Mouse (Mus musculus) frontal cortex, adult (tissue): Measurements from ENCODE around the gene Fgd3.
A peak's percentile ranks its signal among the peaks of the same experiment; 100 is the strongest.

Experiments
- ATAC-seq: cut with Nextera tagmentation; 2 replicates; pipeline ENCODE4 v1.9.2; 2017; ENCODE audit warnings: mild to moderate bottlenecking, moderate library complexity, mixed read lengths; ENCODE audit not compliant: low TSS enrichment

The Fgd3 gene

DNA sequence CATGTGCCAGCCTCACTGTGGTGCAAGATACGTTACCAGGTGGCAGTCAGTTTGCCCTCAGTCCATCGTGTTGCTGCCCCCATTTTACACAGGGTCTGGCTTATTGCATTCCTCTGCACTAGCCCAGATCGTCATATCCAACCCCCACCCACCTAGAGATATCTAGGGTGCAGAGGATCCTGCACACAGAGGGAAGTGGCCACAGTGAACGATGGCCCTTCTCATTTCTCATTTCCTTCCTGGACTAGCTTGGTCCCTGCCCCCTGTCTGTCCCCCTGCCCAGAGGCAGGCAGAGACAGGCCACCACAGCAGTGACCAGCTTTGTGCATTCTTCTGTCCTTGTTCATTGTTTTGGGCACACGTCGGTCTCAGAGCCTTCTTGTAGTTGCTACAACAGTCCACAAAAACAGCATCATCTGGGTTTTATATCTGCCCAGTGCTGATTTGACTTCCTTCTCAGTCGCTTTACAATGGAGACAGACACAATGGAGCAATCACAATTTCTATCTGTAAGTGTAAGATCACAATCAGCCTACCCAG is 13.3 kb downstream of the Fgd3 start:
- peak; percentile 17; the same call in 1 of the 2 replicates for ATAC-seq

DNA sequence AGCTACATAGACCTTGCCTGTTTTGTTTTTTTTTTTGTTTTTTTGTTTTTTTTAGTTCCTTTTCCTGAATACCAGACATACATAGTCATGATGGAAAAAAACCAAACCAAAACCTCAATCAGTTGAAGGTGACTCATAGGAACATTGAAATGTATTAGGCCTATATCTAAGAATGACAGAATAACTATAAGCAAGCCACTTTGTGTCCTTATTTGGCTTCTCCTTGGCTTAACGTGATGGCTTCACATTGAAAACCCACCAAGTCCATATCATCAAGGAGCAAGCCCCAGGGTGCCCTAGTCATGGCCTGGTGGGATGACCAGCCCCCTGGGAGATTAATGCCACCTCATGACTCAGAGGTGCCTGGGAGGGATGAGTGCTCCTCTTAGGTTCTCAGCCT is 19.3 kb downstream of the Fgd3 start:
- ATAC-seq = no peak

DNA sequence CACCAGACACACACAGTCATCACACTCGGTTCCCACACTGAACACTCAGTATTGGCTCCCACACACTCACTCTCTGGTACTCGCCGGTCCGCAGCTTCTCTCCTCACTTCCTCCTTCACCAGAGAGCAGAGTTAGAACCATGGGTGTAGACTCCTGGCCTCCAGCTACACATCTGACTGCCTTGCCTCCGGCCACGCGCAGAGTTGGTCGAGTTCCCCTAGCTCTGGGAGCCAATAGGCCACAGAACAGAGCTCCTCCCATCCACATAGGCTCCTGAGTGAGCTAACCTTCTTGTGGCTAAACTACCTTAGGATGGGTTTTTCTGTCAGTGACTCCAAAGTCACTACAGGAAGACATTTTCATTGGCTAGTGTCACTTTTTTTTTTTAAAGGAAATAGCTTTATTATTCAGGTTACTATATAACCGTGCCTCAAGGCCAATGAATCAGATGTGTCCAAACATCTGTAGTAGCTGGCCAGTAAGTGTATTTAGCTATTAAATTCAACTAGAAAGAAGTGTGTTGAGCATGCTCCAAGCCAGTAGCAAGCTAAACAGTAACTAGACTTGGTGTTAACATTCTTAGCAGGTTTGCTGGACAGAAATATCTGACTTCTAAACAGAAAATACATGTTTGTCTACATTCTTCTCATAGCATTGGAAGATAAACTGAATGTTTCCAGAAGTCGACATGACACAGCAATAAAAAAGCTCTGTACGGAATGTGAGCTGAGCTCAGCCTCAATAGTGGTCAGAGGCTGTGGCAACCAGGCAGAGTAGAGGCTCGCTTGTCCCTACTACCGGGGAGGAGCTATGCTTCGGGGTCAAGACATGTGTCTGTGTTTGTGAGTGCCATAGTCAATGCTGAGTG is 21.4 kb downstream of the Fgd3 start:
- no peak; the same call in 1 of the 2 replicates for ATAC-seq

DNA sequence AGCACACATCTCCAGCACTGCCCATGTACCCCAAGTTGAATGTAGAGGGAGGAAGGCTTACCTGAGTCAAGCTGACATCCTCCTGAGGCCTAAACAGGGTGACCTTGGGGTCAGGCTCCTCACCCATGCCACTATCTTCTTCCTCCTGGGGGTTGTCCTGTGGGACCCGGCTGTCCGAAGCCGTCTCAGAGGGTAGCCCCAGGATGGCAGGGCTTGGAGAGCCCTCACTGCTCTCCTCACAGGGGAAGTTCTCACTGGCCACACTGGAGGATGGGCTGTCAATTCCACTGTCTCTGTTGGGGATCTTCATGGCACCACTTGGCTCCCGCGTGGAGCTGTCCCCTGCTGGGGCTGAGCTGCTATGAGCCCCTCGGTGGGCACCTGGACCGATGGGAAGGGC is 23.8 kb downstream of the Fgd3 start:
- ATAC-seq = no peak

DNA sequence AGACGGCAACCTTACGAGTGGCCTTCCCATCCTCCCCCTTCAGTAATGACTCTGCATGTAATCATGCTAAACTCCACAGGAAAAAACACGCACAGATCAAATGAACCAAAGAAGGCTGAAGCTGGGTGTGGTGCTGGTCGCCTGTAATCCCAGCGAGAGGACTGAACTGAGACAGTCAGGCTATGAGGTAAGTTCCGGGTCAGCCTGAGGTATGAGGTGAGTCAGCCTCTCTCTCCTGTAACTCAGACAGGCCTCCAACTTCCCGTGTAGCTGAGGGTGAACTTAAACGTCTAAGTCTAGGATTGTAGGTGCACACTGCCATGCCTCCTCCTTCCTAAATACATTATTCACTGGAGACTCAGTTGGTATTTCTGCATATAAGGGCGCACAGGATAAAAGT is 26.0 kb downstream of the Fgd3 start:
- no peak for ATAC-seq

DNA sequence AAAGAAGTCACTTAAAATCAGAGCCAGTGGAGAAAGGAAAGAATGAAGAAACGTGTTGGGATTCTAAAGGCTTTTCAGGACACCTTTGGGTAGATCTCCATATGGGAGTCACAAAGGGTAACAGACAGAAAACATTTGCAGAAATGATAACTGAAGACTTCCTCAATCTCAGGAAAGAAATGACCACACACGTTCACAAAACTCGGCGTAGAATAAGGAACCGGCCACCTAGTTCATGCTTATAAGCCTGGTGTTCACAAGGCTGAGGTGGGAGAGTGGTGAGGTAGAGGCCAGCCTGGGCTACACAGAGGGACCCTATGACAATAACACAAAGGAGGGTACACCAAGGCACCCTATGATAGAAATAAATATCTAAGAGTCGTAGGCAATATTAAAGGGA is 28.2 kb downstream of the Fgd3 start:
- no peak for ATAC-seq

DNA sequence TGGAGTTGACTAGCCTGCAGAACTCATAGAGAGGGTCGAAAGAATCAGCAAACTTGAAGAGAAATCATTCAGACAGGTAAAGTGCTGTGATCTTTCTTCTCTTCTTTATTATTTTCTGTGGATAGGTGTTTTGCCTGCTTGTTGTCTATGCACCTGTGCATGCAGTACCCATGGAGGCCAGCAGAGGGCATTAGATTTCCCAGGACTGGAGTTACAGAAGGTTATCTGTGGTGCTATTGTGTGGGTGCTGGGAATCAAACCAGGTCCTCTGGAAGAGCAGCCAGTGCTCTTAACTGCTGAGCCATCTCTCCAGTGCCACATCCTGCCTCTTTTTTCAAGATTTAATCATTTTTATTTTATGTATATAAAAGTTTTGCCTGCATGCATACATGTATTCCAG is 28.7 kb downstream of the Fgd3 start:
- ATAC-seq = no peak

DNA sequence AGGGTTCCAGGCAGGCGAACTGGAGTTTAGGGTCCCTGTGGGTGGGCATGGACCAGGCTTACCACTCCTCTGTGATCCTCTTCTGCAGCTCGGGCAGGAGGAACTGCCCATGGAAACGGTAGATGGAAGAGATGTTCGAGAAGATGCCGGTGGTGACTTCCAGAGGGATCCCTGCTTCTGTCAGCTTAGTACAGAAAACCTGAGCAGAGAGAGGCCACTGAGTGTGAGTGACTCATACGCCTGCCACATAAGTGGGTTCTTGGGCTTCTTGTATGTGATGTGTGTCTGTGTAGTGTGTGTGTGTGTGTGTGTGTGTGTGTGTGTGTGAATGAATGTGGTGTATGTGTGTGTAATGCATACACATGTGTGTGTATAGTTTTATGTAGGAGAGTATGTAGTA is 32.9 kb downstream of the Fgd3 start:
- ATAC-seq = no peak

DNA sequence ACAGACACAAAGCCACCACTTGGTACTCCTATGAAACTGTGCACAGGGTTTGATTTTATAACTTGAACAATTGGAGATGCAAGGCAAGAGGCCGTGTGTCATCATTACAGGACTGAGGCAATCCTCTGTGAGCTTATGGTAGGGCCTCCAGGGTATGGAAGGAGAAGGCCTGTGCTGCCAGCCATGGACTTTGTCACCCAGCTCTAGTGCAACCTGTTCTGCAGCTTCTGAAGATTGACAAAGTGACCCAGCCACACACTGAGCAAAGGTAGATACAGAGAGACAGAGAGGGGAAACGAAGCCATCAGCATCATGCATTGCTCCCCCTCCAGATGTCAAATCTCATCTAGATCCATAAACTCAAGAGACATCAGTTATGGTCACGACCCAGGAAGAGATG is 33.4 kb downstream of the Fgd3 start:
- ATAC-seq = no peak

DNA sequence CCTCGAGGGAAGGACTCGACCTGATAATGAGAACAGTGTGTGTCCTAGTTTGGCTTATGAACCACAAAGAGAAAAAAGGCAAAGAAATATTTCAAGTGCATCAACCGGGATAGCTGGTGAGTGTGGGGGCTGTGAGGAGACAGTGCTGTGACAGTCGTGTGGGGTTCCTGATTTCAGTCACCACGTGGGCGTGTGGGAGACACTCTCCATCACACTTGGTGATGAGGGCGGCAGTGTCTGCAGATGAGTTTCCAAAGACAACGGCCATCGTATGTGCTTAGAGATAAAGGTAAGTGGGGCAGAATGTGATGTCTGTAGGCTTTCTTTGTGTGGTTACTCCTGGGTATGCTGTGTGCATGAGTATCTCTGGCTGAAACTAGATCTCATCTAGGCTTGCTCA is 36.4 kb downstream of the Fgd3 start:
- ATAC-seq = peak; percentile 89

DNA sequence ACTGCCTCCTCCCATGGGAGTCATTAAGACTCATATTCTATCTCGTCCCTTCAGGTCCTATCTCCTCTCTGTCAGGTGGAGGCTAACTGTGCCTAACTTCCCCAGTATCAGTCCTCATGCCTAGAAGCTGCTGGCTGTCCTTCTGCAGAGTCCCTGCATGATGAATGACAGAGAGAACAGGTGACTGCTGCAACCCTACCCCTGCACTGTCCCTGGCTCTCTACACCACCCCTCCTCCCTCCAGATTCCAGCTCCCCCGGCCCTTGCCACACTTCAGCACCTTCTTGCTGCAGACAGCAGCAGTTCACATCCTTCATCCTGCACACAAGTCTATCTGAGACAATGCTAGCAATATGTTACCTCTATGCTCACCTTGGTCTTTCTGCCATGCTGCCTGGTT is 37.9 kb downstream of the Fgd3 start:
- no peak for ATAC-seq

DNA sequence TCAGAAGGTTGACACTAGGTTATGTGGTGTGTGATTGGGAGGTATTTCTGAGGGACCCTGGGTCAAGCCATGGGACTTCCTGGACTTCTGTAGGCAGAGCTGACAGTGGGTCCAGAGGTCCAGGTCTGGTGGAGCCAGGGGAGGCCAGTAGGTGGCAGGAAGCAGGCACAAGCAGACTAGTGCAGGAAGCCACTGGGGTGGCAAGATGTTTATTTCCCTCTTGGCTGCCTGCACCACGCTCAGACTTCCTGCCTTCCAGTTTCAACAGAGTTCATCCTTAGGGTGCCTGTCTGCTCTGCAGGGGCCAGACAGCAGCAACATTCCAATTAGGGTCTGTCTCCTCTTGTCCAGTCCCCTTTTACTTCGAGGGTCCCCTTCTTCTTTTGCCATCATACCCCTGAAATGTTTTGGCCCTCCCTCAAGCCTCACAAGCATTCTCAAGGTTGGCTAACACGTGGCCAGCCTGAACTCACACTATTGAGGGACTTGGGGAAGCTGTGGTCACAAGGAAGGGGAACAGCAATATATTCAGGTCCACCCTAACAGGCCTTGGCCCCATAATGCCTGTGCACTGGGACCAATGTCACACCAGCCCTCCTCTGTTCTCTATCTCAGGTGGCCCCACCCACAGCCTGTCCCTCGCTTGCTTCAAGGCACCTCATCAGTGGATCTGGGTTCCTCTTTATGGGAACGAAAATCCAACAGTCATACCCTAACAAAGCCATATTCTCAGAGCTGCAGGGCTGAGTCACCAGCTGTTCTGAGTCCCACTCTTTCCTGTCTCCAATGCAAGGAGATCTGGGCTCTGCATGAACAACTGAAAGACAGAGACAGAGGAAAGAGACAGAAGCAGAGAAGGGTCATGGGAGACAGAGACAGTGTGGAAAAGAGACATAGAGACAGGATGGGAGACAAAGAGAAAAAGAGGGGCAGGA is 48.0 kb downstream of the Fgd3 start:
- peak; percentile 95 for ATAC-seq

DNA sequence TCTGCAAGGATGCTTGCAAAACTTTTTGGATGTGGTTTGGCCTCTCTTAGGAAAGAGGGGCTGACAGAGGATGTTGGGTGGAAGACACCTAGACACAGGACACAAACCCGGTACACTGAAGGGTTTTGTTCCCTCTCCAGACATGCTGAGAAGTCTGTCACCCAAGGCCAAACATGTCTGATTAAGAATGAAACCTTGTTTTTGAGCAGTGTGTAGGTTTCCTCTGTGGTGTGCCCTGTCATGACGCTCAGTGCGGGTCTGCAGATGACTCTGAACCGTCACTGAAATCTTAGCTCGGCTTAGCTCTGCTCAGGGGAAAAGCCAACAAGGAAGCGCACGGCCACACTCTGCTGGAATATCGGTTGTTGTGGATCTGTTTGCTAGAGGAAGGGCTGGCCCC is 49.6 kb downstream of the Fgd3 start:
- no peak for ATAC-seq

DNA sequence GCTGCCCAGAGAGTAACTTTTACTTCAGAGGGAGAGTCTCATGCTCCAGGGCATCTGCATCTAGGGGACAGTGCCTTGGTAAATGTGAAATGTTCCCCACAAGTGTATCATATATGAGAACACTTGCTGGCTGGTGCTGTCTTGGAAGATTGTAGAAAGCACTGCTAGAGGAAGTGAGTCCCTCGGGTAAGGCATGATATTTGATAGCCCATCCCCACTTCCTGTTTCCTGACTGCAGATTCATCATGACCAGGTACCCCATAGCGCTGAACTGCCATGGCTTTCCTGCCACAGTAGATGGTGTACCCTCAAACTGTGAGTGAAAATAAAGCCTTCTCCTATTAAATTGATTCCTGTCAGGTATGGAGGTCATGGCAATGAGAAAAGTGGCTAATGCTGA is 52.5 kb downstream of the Fgd3 start:
- ATAC-seq = no peak

DNA sequence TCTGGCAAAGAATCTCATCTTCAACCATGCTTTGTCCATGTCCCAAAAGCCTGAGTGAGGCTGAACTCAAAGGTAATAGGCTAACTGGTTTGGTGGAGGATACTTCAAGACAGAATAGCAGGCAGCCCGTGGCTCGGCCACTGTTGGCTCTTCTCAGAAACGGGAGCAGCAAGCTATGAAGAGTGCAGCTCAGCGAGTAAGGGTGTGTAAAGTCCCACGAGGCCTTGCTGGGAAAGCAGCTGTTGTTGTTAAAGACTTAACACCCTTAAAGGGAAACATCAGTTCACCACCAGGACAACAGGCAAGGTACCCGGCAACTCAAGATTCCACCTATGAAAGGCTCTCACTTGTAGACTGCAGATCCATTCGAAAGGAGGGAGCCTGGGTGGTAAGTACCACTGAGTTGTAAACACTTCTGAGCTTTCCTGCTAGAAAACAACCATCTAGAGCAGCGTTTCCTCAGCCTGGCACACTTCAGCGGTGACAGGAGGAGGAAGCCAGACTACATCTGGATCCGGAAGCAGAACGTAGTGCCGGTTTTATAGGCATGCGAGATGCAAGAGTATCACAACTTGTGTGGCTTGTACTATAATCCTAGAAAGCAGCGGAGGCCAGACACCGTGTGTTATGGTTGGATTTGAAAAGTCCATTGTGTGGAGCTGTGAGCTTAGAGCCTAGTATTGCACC is 59.9 kb downstream of the Fgd3 start:
- no peak for ATAC-seq

DNA sequence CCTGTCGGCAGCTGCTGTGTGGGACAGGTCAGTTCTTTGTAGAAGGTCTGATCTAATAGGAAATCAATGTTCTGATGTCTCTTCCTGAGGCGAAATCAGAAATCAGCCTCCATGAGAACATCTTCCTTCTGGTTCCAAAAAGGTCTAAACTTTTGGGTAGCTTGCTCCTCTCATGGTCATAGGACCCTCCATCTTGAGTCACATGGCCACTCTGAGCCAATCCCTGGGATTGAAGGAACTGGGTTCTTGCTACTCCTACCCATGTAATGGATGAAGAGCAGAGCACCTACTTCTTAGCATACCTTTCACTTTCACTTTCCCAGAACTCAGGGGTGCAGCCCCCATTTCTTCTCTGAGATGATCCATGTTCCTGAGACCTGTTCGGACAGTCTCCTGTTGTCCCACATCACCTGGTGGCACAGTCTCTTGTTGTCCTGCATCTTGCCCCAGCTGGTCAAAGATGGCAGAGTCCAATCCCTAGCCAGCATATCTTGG is 62.2 kb downstream of the Fgd3 start:
- ATAC-seq = no peak

DNA sequence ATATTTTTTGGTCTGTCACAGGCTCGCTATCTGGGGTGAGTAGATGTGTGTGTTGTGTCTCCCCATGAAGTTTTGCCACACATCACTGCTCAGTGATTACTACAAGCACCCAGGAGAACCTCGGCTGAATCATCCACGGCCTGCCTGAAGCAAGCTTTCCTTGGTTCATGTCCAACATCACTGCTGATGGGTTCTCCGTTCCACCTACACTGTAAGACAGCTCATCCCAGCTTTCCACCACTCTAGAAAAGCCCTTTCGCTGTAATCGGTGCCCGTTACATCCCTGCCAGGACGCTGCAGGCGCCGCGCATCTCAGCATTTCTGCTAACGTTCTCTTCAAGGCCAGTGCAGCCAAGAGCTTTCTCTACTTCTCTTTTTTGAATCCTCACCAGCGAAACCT is 67.4 kb downstream of the Fgd3 start:
- peak; percentile 98 for ATAC-seq

DNA sequence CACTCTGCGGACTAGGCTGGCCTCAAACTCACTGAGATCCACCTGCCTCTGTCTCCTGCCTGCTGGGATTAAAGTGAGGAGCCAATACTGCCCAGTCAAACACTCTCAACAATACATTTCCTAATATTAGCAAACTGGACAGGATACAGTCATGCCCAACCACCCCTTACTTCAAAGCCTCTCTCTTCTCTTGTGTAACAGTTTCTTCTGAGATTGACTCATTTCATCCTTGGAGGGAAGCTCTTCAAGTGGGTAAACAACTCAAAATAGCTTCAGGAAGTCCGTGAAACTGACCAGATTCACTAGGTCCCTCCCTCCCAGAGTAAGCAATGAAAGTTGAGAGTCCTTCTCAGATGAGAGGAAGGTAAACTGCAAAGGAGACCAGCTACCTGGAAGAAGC is 68.0 kb downstream of the Fgd3 start:
- ATAC-seq = no peak

DNA sequence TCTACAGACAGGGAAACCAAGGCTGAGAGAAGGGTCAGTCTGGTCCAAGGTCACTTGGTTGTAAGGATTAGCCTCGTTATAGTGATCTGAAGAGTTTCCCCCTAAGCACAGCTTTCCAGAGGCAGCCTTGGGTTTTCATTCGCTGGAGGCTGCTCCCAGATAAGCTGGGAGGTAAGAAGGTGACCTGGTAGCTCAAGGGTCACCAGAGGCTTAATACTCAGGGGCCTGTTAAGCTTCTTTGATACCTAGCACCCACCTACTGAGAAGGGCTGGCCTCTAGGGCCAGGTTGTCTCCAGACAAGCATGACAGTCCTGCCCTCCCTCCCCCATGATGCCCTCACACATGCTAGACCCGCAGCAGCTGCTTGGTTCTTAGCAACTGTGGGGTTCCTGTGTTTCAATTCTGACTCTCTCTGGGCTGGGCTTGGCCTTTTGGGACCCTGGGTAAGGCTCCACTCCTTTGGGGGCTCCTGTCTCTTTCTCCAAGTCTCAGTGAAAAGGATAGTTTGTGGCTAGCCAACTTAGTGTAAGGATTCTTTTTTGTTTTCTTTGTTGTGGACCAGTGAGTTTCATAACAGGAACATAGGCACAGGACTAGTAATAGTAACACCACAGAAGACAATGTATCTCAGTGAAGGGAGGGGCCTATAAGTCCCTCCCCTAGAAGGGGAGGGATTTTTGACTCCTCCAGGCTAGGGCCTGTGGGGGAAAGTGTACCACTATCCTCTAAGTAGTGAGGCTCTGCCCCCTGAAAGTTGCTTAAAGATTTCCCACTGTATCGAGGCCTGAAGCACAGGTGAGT is 69.2 kb downstream of the Fgd3 start:
- ATAC-seq = no peak

DNA sequence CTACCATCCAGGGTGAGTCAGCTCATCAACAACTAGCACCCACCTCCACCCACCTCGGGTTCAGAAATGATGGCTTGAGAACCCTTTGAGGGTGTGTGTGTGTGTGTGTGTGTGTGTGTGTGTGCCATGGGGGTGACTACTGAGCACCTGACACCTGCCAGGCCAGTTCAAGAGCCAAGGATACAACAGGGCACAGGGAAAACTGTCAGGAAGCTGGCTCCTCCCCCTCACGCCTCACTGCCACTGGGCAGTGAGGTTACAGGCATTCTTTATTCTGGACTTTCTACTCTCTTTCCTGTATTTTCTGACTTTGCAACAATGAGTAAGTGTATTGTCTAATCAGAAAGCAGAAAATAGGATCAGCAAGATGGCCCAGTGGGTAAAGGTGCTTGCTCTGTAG is 70.5 kb downstream of the Fgd3 start:
- ATAC-seq = no peak

DNA sequence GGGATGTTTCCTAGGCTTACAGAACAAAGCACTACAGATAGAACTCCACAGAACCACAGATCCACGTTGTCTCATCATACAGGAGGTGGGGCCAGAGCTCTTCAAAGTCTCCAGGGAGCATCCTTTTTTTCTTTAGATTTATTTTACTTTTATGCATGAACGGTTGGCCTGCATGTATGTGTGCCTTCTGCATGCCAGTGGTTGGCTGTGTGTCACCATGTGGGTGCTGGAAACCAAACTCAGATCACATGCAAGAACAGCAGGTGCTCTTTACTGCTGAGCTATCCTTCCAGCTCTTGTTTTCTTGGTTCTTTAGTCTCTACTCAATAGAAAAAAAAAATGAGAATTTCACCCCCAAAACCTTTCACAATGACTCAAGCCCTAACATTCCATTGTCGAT is 71.2 kb downstream of the Fgd3 start:
- ATAC-seq = no peak
